Mouse (Mus musculus): ENCODE measurements around the gene Chrd. TPM values are rescaled to one million over a fixed set of nuclear protein-coding genes. Genes with fewer than 3 reads are reported as not detected.

Chrd gene
- polyA plus RNA-seq, 1 experiment = 71.8 TPM

DNA sequence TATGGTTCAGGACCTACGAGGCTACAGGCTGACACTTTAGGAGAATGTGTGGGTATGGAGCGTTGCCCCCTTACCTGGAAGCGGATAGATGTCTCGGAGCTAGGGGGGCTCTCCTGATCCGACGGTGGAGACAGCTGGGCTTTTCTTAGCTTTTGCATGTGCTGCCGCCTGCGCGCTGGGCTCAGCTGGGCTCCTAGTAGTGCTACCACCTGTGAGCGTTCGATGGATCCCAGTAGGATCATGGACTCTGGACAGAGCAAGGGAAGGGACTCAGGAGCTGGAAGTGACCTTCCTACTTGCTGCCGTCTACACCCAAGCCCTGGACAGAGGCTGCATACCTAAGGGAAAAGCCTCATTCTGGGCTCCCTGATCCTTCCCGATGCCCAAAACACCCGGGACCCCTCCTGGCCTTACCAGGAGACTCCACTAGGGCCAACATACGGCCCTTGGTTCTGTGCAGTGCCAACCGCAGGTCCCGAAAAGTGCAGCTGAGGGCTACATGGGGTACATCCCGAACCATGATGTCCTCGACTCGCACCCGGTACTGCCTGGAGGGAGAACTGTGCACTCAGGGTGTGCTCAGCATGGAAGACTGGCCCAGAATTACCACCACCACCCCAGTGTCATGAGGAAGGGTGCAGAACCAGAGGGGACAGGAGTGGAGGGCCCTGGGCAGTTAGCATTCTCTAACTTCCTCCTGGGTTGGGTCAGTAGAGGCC, 24.5 kb upstream of the Chrd start:
- no peak overlapping the region for H3K4me3 ChIP-seq (ENCODE audit: insufficient read depth, low read length)
- no peak overlapping the region for H3K27ac ChIP-seq (ENCODE audit: insufficient read depth, low read length)
- no peaks in the 10 kb centered on the region for H3K4me1 ChIP-seq (ENCODE audit: control insufficient read depth, insufficient read depth, low read length)
- TF ChIP-seq POLR2A (IDR thresholded peaks at IDR 0.05; ENCODE audit: extremely low read depth, insufficient read depth, low read length) (no peak), CTCF (IDR thresholded peaks at IDR 0.05; ENCODE audit: extremely low read depth, insufficient read depth, low read length) (no peak)

DNA sequence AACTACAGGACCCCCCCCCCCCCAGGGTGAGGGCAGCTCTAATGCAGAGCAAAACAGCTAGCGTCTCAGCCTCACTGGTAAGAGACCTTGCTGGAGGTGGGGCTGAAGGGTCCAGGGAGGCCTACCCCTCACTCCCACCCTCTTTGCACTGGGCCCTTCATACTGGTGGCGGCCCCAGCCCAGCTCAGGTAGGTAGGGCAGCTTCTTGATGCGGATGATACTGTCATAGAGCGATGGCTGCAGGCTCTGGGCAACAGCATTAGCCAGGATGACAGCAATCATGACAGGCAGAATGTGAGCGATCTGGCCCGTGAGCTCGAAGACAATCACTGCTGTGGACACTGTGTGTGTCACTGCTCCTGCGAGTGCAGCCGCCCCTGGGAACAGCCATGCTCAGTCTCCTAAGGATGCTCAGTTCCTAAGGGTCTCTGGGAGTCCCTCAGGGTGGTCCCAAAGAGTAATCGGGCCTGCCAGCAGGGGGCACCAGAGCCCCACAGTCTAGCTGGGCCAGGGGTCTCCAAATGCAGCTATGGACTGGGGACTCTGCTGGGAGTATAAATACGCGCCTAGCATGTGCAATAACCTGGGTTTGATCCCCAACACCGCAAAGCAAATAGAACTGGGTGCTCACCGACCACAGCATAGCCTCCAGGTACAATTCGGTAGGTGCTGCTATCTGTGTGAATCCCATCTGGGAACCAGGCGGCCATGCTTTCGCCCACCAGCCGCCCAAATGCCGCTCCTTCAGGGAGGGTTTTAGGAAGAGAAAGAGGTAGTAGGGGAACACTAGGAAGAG, 23.8 kb upstream of the Chrd start:
- H3K4me1 ChIP-seq (ENCODE audit: control insufficient read depth, insufficient read depth, low read length) = no peaks in the 10 kb centered on the region; the same call in 1 of the 2 replicates
- H3K4me3 ChIP-seq (ENCODE audit: insufficient read depth, low read length) = no peak overlapping the region
- 0 out of 2 replicates have a peak, but pooled peaks have one; percentile 14 for TF ChIP-seq POLR2A (IDR thresholded peaks at IDR 0.05; ENCODE audit: extremely low read depth, insufficient read depth, low read length)
- peak; percentile 33; the same call in 1 of the 2 replicates for TF ChIP-seq CTCF (IDR thresholded peaks at IDR 0.05; ENCODE audit: extremely low read depth, insufficient read depth, low read length)
- no peak overlapping the region for H3K27ac ChIP-seq (ENCODE audit: insufficient read depth, low read length)

DNA sequence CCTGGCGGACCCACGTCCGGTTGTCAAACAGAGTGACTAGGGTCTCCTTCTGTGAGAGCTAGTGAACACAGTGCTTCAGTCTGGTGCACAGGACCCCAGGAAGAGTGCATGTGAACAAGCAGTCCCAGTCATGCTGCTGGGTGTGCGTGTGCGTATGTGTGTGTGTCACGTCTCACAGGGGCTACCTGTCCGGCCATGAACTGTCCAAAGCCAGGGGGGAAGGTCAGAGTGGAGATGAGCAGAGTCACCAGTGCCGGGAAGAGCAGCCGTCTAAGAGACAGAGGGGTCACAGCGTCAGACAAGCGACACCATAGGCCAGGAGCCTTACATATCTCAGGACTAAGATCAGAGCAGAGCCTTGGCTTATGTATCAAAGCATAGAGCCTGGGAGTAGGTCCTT, 22.6 kb upstream of the Chrd start:
- TF ChIP-seq POLR2A (IDR thresholded peaks at IDR 0.05; ENCODE audit: extremely low read depth, insufficient read depth, low read length) (no peak; the same call in 1 of the 2 replicates), CTCF (IDR thresholded peaks at IDR 0.05; ENCODE audit: extremely low read depth, insufficient read depth, low read length) (no peak)
- peaks cover 1% of the 10 kb centered on the region; the same call in 1 of the 2 replicates for H3K4me1 ChIP-seq (ENCODE audit: control insufficient read depth, insufficient read depth, low read length)
- no peak overlapping the region for H3K4me3 ChIP-seq (ENCODE audit: insufficient read depth, low read length)
- no peak overlapping the region for H3K27ac ChIP-seq (ENCODE audit: insufficient read depth, low read length)

- Histone ChIP-seq H3K4me1 (ENCODE audit: control insufficient read depth, insufficient read depth, low read length) (peaks cover 1% of the 10 kb centered on the region; the same call in 1 of the 2 replicates), H3K4me3 (ENCODE audit: insufficient read depth, low read length) (no peak overlapping the region), H3K27ac (ENCODE audit: insufficient read depth, low read length) (no peak overlapping the region)
- TF ChIP-seq CTCF (IDR thresholded peaks at IDR 0.05; ENCODE audit: extremely low read depth, insufficient read depth, low read length) (no peak), POLR2A (IDR thresholded peaks at IDR 0.05; ENCODE audit: extremely low read depth, insufficient read depth, low read length) (no peak)
Observed at GRCm38 (mm10) chr16:20710810-20711209, 22.1 kb upstream of the Chrd start.

DNA sequence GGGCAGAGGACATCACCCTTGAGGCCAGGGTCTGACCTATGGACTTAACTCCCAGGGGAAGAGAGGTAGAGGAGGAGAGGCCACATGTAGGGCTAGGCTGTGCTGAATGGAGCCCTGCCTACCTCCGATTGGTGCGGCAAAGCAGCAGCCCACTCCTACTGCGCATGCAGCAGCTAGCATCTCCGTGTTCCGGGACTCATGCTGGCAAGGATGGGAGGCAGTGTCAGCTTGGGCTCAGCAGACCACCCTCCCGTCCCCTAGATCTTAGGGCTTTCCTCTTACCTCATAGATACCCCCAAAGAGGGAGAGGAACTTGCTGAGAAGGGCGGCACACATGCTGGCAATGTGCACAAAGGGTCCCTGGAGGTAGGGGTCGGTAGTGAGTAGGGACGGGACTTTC, 20.7 kb upstream of the Chrd start:
- no peak for TF ChIP-seq CTCF (IDR thresholded peaks at IDR 0.05; ENCODE audit: extremely low read depth, insufficient read depth, low read length)
- no peak for TF ChIP-seq POLR2A (IDR thresholded peaks at IDR 0.05; ENCODE audit: extremely low read depth, insufficient read depth, low read length)
- Histone ChIP-seq H3K4me1 (ENCODE audit: control insufficient read depth, insufficient read depth, low read length) (peaks cover 1% of the 10 kb centered on the region; the same call in 1 of the 2 replicates), H3K27ac (ENCODE audit: insufficient read depth, low read length) (no peak overlapping the region), H3K4me3 (ENCODE audit: insufficient read depth, low read length) (no peak overlapping the region; the same call in 1 of the 2 replicates)

GRCm38 (mm10) chr16:20712889-20713288, 20.0 kb upstream of the Chrd start:
- TF ChIP-seq CTCF (IDR thresholded peaks at IDR 0.05; ENCODE audit: extremely low read depth, insufficient read depth, low read length) (no peak), POLR2A (IDR thresholded peaks at IDR 0.05; ENCODE audit: extremely low read depth, insufficient read depth, low read length) (no peak)
- no peak overlapping the region for H3K27ac ChIP-seq (ENCODE audit: insufficient read depth, low read length)
- H3K4me1 ChIP-seq (ENCODE audit: control insufficient read depth, insufficient read depth, low read length) = peaks cover 1% of the 10 kb centered on the region; the same call in 1 of the 2 replicates

GRCm38 (mm10) chr16:20714307-20715080, 18.4 kb upstream of the Chrd start:
- TF ChIP-seq POLR2A (IDR thresholded peaks at IDR 0.05; ENCODE audit: extremely low read depth, insufficient read depth, low read length) = no peak
- TF ChIP-seq CTCF (IDR thresholded peaks at IDR 0.05; ENCODE audit: extremely low read depth, insufficient read depth, low read length) = no peak
- H3K4me1 ChIP-seq (ENCODE audit: control insufficient read depth, insufficient read depth, low read length) = peaks cover 1% of the 10 kb centered on the region; the same call in 1 of the 2 replicates
- peak overlapping the region; percentile 72 for H3K4me3 ChIP-seq (ENCODE audit: insufficient read depth, low read length)
- no peak overlapping the region for H3K27ac ChIP-seq (ENCODE audit: insufficient read depth, low read length)

More at GRCm38 (mm10) chr16:20712889-20713288, 20.0 kb upstream of the Chrd start:
- peak overlapping the region; percentile 72; the same call in 1 of the 2 replicates for H3K4me3 ChIP-seq (ENCODE audit: insufficient read depth, low read length)

GRCm38 (mm10) chr16:20715161-20715560, 17.8 kb upstream of the Chrd start:
- Histone ChIP-seq H3K4me3 (ENCODE audit: insufficient read depth, low read length) (peak overlapping the region; percentile 72), H3K4me1 (ENCODE audit: control insufficient read depth, insufficient read depth, low read length) (peaks cover 1% of the 10 kb centered on the region; the same call in 1 of the 2 replicates), H3K27ac (ENCODE audit: insufficient read depth, low read length) (no peak overlapping the region)
- TF ChIP-seq POLR2A (IDR thresholded peaks at IDR 0.05; ENCODE audit: extremely low read depth, insufficient read depth, low read length) = no peak
- TF ChIP-seq CTCF (IDR thresholded peaks at IDR 0.05; ENCODE audit: extremely low read depth, insufficient read depth, low read length) = no peak

DNA sequence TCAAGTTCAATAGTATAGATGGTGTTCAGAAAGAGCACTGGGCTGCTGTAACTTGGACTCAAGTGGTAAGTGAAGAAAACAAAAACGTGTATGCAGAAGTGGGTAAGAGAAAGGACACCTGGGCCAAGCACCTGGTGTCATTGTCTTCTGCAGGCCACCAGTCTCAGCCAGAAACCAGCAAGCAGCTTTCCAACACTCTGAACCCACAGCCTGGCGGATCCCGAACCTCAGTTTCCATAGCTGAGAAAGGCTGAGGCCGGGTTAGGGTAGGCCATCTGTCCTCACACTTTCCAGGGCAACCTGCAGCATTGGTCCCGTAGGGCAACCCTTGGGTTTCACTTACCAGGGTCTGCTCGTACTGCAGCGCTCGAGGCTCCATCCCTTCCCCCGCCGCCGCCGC, 17.4 kb upstream of the Chrd start:
- Histone ChIP-seq H3K4me1 (ENCODE audit: control insufficient read depth, insufficient read depth, low read length) (peaks cover 1% of the 10 kb centered on the region; the same call in 1 of the 2 replicates), H3K27ac (ENCODE audit: insufficient read depth, low read length) (peak overlapping the region; percentile 88), H3K4me3 (ENCODE audit: insufficient read depth, low read length) (peak overlapping the region; percentile 72)
- TF ChIP-seq CTCF (IDR thresholded peaks at IDR 0.05; ENCODE audit: extremely low read depth, insufficient read depth, low read length) (no peak), POLR2A (IDR thresholded peaks at IDR 0.05; ENCODE audit: extremely low read depth, insufficient read depth, low read length) (no peak)

Measured in cortical plate, adult 2 months (tissue).